Comparison of ENCODE assay signal across 21 mouse cellular contexts in genomic region chr8:119636766-119637165, GRCm38 (mm10). TPM values are rescaled to one million over a fixed set of nuclear protein-coding genes. Genes with fewer than 3 reads are reported as not detected.
"Had no signal": no experiment of that assay in that cellular context is flagged by ENCODE, and none has a peak within 500 bp of the region (broad histone marks: within the 10 kb centered on the region; RNA-seq: fewer than 3 reads in every experiment).

No protein-coding gene starts in this region.

- H3K4me1 ChIP-seq: liver, embryonic 15.5 days had no signal

- H3K9ac ChIP-seq: limb, embryonic 12.5 days; liver, embryonic 15.5 days; neural tube, embryonic 15.5 days had no signal

- H3K4me2 ChIP-seq: limb, embryonic 12.5 days; liver, embryonic 11.5 days; liver, embryonic 15.5 days; neural tube, embryonic 15.5 days had no signal

- ATAC-seq: lung, postnatal 0 days had no signal

- H3K36me3 ChIP-seq: limb, embryonic 12.5 days; liver, embryonic 15.5 days; midbrain, embryonic 10.5 days; neural tube, embryonic 15.5 days had no signal

- H3K9me3 ChIP-seq: limb, embryonic 12.5 days; liver, embryonic 15.5 days; midbrain, embryonic 10.5 days; neural tube, embryonic 15.5 days had no signal

- H3K4me3 ChIP-seq: limb, embryonic 12.5 days; liver, embryonic 15.5 days; midbrain, embryonic 10.5 days; myocyte; neural tube, embryonic 15.5 days had no signal

- H3K27ac ChIP-seq: limb, embryonic 12.5 days; liver, embryonic 15.5 days; midbrain, embryonic 10.5 days; neural tube, embryonic 15.5 days; stomach, postnatal 0 days had no signal

- DNase-seq: kidney, postnatal 36 days; layer of hippocampus, adult 9-11 months; layer of hippocampus, postnatal 36 days; lung, adult 2 months; lung, postnatal 4 days; midbrain, embryonic 14.5 days; right cerebral cortex, adult 18-20 months; right cerebral cortex, postnatal 25 days; thymus, adult 2 months; thymus, postnatal 25 days had no signal

RNA-seq across cellular contexts. Expression of gene Kcng4, which starts 1.3 kb away (rescaled TPM):
- total RNA-seq: megakaryocyte, adult 5-6 weeks had no signal
- polyA plus RNA-seq: liver, embryonic 11.5 days; liver, embryonic 15.5 days; myocyte had no signal

RNA-seq across cellular contexts. Expression of gene Adad2, which starts 24.2 kb away (rescaled TPM):
- total RNA-seq: megakaryocyte, adult 5-6 weeks had no signal
- polyA plus RNA-seq: liver, embryonic 11.5 days; liver, embryonic 15.5 days; lung, adult 2 months; lung, postnatal 0 days; myocyte; neural tube, embryonic 11.5 days; stomach, postnatal 0 days; urinary bladder, adult 2 months had no signal

RNA-seq across cellular contexts. Expression of gene Wfdc1, which starts 29.4 kb away (rescaled TPM):
- total RNA-seq: megakaryocyte, adult 5-6 weeks had no signal
- polyA plus RNA-seq: limb, embryonic 12.5 days had no signal
